ENCODE assay signal across 14 mouse cellular contexts in genomic region chr3:50992581-50993313, GRCm38 (mm10).
DNase-seq lines count a peak whose midpoint lies in the region; ATAC-seq and TF ChIP-seq lines count a peak whose summit lies in the region.
"Had no signal": no experiment of that assay in that cellular context is flagged by ENCODE, and none has a peak within 500 bp of the region (broad histone marks: within the 10 kb centered on the region; RNA-seq: fewer than 3 reads in every experiment).

No protein-coding gene starts in this region.

- no peaks in the 10 kb centered on the region for H3K9me3 ChIP-seq in heart, embryonic 13.5 days
- H3K9me3 ChIP-seq in embryonic facial prominence, embryonic 13.5 days = no peaks in the 10 kb centered on the region
- no peaks in the 10 kb centered on the region for H3K9me3 ChIP-seq in limb, embryonic 10.5 days (replicated peaks)
- H3K9me3 ChIP-seq in stomach, postnatal 0 days (ENCODE audit: control insufficient read depth, low read length) = no peaks in the 10 kb centered on the region

- no peak for ATAC-seq in heart, embryonic 13.5 days (ENCODE audit: extremely low read depth, insufficient number of reproducible peaks, low FRiP score, low TSS enrichment)
- ATAC-seq in Patski = peak; percentile 93
- no peak for ATAC-seq in embryonic facial prominence, embryonic 13.5 days (ENCODE audit: insufficient number of reproducible peaks, insufficient read depth, low FRiP score, low TSS enrichment, low read depth)
- no peak for ATAC-seq in stomach, postnatal 0 days (ENCODE audit: low FRiP score, low TSS enrichment)
- ATAC-seq: inflammation-experienced regulatory T-cells, adult 6 months had no signal

- no peaks in the 10 kb centered on the region for H3K36me3 ChIP-seq in heart, embryonic 13.5 days
- no peaks in the 10 kb centered on the region for H3K36me3 ChIP-seq in embryonic facial prominence, embryonic 13.5 days
- no peaks in the 10 kb centered on the region for H3K36me3 ChIP-seq in limb, embryonic 10.5 days
- H3K36me3 ChIP-seq in stomach, postnatal 0 days (ENCODE audit: control insufficient read depth, insufficient read depth, low read length) = no peaks in the 10 kb centered on the region

- H3K9ac ChIP-seq in heart, embryonic 13.5 days = no peak overlapping the region
- no peak overlapping the region for H3K9ac ChIP-seq in embryonic facial prominence, embryonic 13.5 days
- no peak overlapping the region for H3K9ac ChIP-seq in stomach, postnatal 0 days (ENCODE audit: low read length)
- H3K9ac ChIP-seq: liver, embryonic 14.5 days had no signal

- H3K4me1 ChIP-seq in heart, embryonic 13.5 days = peaks cover 18% of the 10 kb centered on the region
- H3K4me1 ChIP-seq in embryonic facial prominence, embryonic 13.5 days = peaks cover 17% of the 10 kb centered on the region
- peaks cover 22% of the 10 kb centered on the region for H3K4me1 ChIP-seq in limb, embryonic 10.5 days
- H3K4me1 ChIP-seq in stomach, postnatal 0 days (replicated peaks; ENCODE audit: control insufficient read depth, insufficient read depth) = no peaks in the 10 kb centered on the region

- no peak for TF ChIP-seq EP300 in stomach, postnatal 0 days (optimal IDR thresholded peaks at IDR 0.05)

- H3K27me3 ChIP-seq in heart, embryonic 13.5 days (replicated peaks) = no peaks in the 10 kb centered on the region
- H3K27me3 ChIP-seq in Patski = peaks cover 19% of the 10 kb centered on the region
- H3K27me3 ChIP-seq in embryonic facial prominence, embryonic 13.5 days = no peaks in the 10 kb centered on the region
- H3K27me3 ChIP-seq in limb, embryonic 10.5 days (ENCODE audit: low read depth, poor library complexity, severe bottlenecking) = no peaks in the 10 kb centered on the region
- H3K27me3 ChIP-seq in stomach, postnatal 0 days (ENCODE audit: control insufficient read depth, insufficient read depth, low read length) = no peaks in the 10 kb centered on the region

- POLR2A ChIA-PET in Patski (lab: Charles Lee) = no interaction called here

- intact Hi-C loops in heart, postnatal 10 days (cut with DNase I) = no loop called here

- TF ChIP-seq CTCF in Patski (IDR thresholded peaks at IDR 0.05) = no peak
- TF ChIP-seq CTCF in stomach, postnatal 0 days (IDR thresholded peaks at IDR 0.05; ENCODE audit: low read depth) = no peak

- H3K27ac ChIP-seq in heart, embryonic 13.5 days (replicated peaks) = no peak overlapping the region
- 0 out of 2 replicates have a peak overlapping the region, but pooled peaks have one; percentile 33 for H3K27ac ChIP-seq in embryonic facial prominence, embryonic 13.5 days
- H3K27ac ChIP-seq in limb, embryonic 10.5 days = peak overlapping the region; percentile 66
- H3K27ac ChIP-seq in stomach, postnatal 0 days (replicated peaks) = no peak overlapping the region
- H3K27ac ChIP-seq: liver, embryonic 14.5 days; macrophage had no signal

- no peak for DNase-seq in heart, postnatal 10 days
- peak; percentile 19 for DNase-seq in Patski (ENCODE audit: low read depth, low spot score)
- DNase-seq in limb, embryonic 10.5 days (ENCODE audit: low spot score) = peak; percentile 60
- no peak for DNase-seq in stomach, postnatal 0 days (ENCODE audit: low spot score)
- no peak for DNase-seq in cerebellum, adult 11-12 months
- DNase-seq in ovary, adult 18-20 months (ENCODE audit: low spot score) = no peak
- DNase-seq: cerebellum, adult 9-10 months; thymus, postnatal 25 days had no signal

- WGBS in heart, embryonic 13.5 days = 36% methylated on average over 9 of the region's 9 CpGs
- WGBS in embryonic facial prominence, embryonic 13.5 days = 29% methylated on average over 9 of the region's 9 CpGs
- WGBS in limb, embryonic 10.5 days = 25% methylated on average over 9 of the region's 9 CpGs
- 53% methylated on average over 9 of the region's 9 CpGs for WGBS in stomach, postnatal 0 days

- H3K4me2 ChIP-seq in heart, embryonic 13.5 days = 0 out of 2 replicates have a peak overlapping the region, but pooled peaks have one; percentile 20
- no peak overlapping the region for H3K4me2 ChIP-seq in embryonic facial prominence, embryonic 13.5 days
- no peak overlapping the region for H3K4me2 ChIP-seq in stomach, postnatal 0 days (replicated peaks; ENCODE audit: low read depth)
- H3K4me2 ChIP-seq: heart, embryonic 11.5 days had no signal

- CTCF ChIA-PET in Patski (lab: Charles Lee) = interaction anchor here (0.8 to 3.4 kb wide), 4 partner anchors 9 to 63 kb away, joined by 3 to 11 read pairs (median 3); no protein-coding TSS in a partner anchor

- in situ Hi-C loops in Patski (cut with MboI; ENCODE audit: low pct_unique_long_range_greater_than_20kb) = no loop called here

- no peak overlapping the region for H3K4me3 ChIP-seq in heart, embryonic 13.5 days
- H3K4me3 ChIP-seq in embryonic facial prominence, embryonic 13.5 days = no peak overlapping the region
- H3K4me3 ChIP-seq in limb, embryonic 10.5 days = no peak overlapping the region
- H3K4me3 ChIP-seq in stomach, postnatal 0 days (ENCODE audit: low read depth, low read length) = no peak overlapping the region

Comparison
In these comparisons a context has a peak if more than half of its experiments do, and no peak if none do; other contexts are left out.
1. H3K27ac ChIP-seq: peak in embryonic facial prominence, embryonic 13.5 days (single experiment) and limb, embryonic 10.5 days (single experiment); none in heart, embryonic 13.5 days (single experiment) and stomach, postnatal 0 days (single experiment).
2. DNase-seq: peak in Patski (single experiment) and limb, embryonic 10.5 days (single experiment); none in heart, postnatal 10 days (0 of 2), stomach, postnatal 0 days (single experiment), cerebellum, adult 11-12 months (single experiment) and ovary, adult 18-20 months (single experiment).